Mouse (Mus musculus): ENCODE measurements at regions not wholly inside any gene's neighbourhood (a gene's known extent, or its start where the extent isn't known, plus 50 kb on each side); places are given as distances from the start of the nearest gene placed in this dataset.

- TF ChIP-seq CTCF (IDR thresholded peaks at IDR 0.05; ENCODE audit: low read depth) (no peak), EP300 (IDR thresholded peaks at IDR 0.05; ENCODE audit: low read depth) (no peak)
Observed at GRCm38 (mm10) chr19:35875464-35875863, 181.8 kb downstream of the Htr7 start.

Data from liver, postnatal 0 days (tissue).